Mouse (Mus musculus) forebrain, postnatal 0 days (tissue): ENCODE data around the gene Bspry. TPM values are rescaled to one million over a fixed set of nuclear protein-coding genes. Genes with fewer than 3 reads are reported as not detected.

Experiments used
- ATAC-seq: fragments of 200-750 bp; cut with Nextera tagmentation; 2 replicates; pipeline ENCODE4 v1.8.0; 2017; ENCODE audit warnings: mild to moderate bottlenecking, moderate library complexity
- DNase-seq: peaks from one replicate; pipeline ENCODE4 v3.0.0-alpha.2; 2015
- H3K27ac ChIP-seq: fragments of 300-500 bp; sonication (generic); 2 replicates; pipeline ENCODE4 v1.5.1; 2014; ENCODE audit warnings: low read depth, mild to moderate bottlenecking, antibody characterized with exemption, low read length, moderate library complexity, mixed read lengths
- H3K27me3 ChIP-seq: fragments of 300-500 bp; sonication (generic); 2 replicates; pipeline ENCODE4 v1.6.1; 2014; ENCODE audit warnings: mild to moderate bottlenecking, low read length, mixed read lengths; ENCODE audit not compliant: insufficient read depth
- H3K36me3 ChIP-seq: fragments of 300-500 bp; sonication (generic); 2 replicates; pipeline ENCODE4 v1.6.1; 2014; ENCODE audit warnings: mild to moderate bottlenecking, moderate library complexity; ENCODE audit not compliant: insufficient read depth
- H3K4me1 ChIP-seq: fragments of 300-500 bp; sonication (generic); 2 replicates; pipeline ENCODE4 v1.6.1; 2014; ENCODE audit warnings: antibody characterized with exemption; ENCODE audit not compliant: insufficient read depth
- H3K4me2 ChIP-seq: fragments of 300-500 bp; sonication (generic); 2 replicates; pipeline ENCODE4 v1.6.1; 2014; ENCODE audit warnings: low read depth, mild to moderate bottlenecking, moderate library complexity
- H3K4me3 ChIP-seq: fragments of 300-500 bp; sonication (generic); 2 replicates; pipeline ENCODE4 v1.5.1; 2014; ENCODE audit warnings: low read depth, low read length, mixed read lengths
- H3K9ac ChIP-seq: fragments of 300-500 bp; sonication (generic); 2 replicates; pipeline ENCODE4 v1.6.1; 2014; ENCODE audit warnings: mild to moderate bottlenecking
- H3K9me3 ChIP-seq: fragments of 300-500 bp; sonication (generic); 2 replicates; pipeline ENCODE4 v1.6.1; 2016; ENCODE audit warnings: low read length
- CTCF ChIP-seq: sonication (generic); IDR thresholded peaks from 2 replicates; pipeline ENCODE4 v1.5.1; 2016; ENCODE audit warnings: antibody characterized with exemption, control low read depth, low read depth
- WGBS: fragments of 180-500 bp; shearing (Covaris S2); extraction: QIAGEN DNeasy Blood & Tissue Kit; methylation state at CpG from one replicate; pipeline ENCODE4 v1.1.7; 2014; 5-methylcytosine and 5-hydroxymethylcytosine counted together
- polyA plus RNA-seq: library from polyadenylated mRNA; unstranded; fragments of >200 nt; fragmentation: Nextera tagmentation; extraction: Ambion mirVana; gene quantifications from 2 replicates; pipeline ENCODE4 v1.2.1, GENCODE M21; 2015
- total RNA-seq: library from RNA; depleted of rRNA; stranded (reverse); fragments of >200 nt; gene quantifications from 2 replicates; pipeline ENCODE4 v1.2.3, GENCODE M21; 2014

The Bspry gene
- total and polyA plus RNA-seq, 2 experiments from 2014 or later: 0.51 to 0.86 TPM

DNA sequence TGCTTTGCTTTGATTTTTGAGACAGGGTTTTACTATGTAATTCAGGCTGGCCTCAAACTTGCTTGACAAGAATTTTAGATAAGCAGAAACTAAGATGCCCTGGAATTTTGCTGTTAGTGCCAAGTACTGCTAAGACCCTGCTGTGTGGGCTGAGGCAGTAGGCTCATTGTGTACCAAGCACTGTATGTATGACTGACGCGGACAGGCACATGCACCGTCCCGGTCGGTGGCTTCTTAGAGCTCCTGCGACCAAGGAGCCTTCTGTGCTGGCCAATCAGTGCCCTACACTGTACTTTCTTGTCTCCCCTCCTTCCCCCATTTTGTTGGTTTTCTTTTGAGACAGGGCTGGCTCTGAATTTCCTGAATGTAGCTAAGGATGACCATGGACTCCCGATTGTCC lies 35.1 kb downstream of the Bspry start:
- WGBS: 82% methylated on average over 7 of the region's 7 CpGs
- peaks cover 35% of the 10 kb centered on the region for H3K36me3 ChIP-seq

DNA sequence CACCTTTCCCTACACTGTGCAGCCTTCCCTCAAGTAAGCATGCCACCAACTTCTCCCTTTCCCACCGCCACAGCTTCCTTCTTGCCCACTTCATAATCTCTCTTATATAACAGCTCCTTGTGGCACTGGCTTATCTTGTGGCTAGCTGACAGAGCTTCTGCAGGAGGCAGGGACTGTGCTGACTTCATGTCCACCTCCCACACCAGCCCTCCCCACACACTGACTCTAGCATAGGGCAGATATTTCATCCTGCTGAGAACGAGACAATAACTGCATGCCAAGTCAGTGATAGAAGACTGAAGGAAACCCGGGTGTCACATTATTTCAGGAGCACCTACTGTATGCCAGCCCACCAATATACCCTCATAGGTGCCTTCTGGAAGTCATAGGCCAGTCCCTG lies 35.6 kb downstream of the Bspry start:
- no peak for TF ChIP-seq CTCF
- DNase-seq: no peak
- 87% methylated on average over 3 of the region's 3 CpGs for WGBS

More for the DNA sequence above, 35.1 kb downstream of the Bspry start:
- Histone ChIP-seq H3K9me3 (no peaks in the 10 kb centered on the region), H3K27ac (no peak overlapping the region), H3K4me1 (peaks cover 7% of the 10 kb centered on the region; the same call in 1 of the 2 replicates), H3K27me3 (no peaks in the 10 kb centered on the region), H3K9ac (no peak overlapping the region), H3K4me2 (no peak overlapping the region), H3K4me3 (no peak overlapping the region)
- no peak for TF ChIP-seq CTCF
- no peak for ATAC-seq
- no peak for DNase-seq

DNA sequence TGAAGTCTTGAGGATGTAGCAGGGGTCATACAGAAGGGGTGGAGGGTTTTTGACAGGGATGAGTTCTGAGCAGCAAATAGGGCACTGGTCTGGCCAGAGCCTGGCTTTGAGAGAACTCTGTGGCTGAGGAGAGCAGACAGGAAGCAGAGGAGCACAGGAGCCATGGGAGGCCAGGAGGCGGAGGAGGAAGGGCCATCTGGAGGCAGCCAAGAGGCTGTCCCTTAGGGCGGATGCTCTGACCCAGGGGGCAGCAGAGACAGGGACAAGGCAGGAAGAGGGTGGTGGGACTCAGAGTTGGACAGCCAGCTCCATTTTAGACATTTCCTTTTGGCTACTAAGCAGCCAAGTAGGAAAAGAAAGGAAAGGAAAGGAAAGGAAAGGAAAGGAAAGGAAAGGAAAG lies 36.2 kb downstream of the Bspry start:
- TF ChIP-seq CTCF: no peak
- ATAC-seq (no peak), DNase-seq (no peak)
- H3K9me3 ChIP-seq: no peaks in the 10 kb centered on the region
- H3K27ac ChIP-seq: no peak overlapping the region
- no peak overlapping the region for H3K9ac ChIP-seq
- H3K4me1 ChIP-seq: peaks cover 7% of the 10 kb centered on the region; the same call in 1 of the 2 replicates
- no peak overlapping the region for H3K4me2 ChIP-seq
- no peaks in the 10 kb centered on the region for H3K27me3 ChIP-seq
- H3K4me3 ChIP-seq: no peak overlapping the region
- WGBS: 60% methylated on average over 2 of the region's 2 CpGs
- peaks cover 25% of the 10 kb centered on the region for H3K36me3 ChIP-seq

More for the DNA sequence above, 35.6 kb downstream of the Bspry start:
- no peak overlapping the region for H3K4me3 ChIP-seq
- no peak overlapping the region for H3K4me2 ChIP-seq
- no peak for ATAC-seq
- peaks cover 30% of the 10 kb centered on the region for H3K36me3 ChIP-seq
- no peaks in the 10 kb centered on the region for H3K9me3 ChIP-seq
- no peak overlapping the region for H3K27ac ChIP-seq
- peaks cover 7% of the 10 kb centered on the region; the same call in 1 of the 2 replicates for H3K4me1 ChIP-seq
- no peaks in the 10 kb centered on the region for H3K27me3 ChIP-seq
- no peak overlapping the region for H3K9ac ChIP-seq

DNA sequence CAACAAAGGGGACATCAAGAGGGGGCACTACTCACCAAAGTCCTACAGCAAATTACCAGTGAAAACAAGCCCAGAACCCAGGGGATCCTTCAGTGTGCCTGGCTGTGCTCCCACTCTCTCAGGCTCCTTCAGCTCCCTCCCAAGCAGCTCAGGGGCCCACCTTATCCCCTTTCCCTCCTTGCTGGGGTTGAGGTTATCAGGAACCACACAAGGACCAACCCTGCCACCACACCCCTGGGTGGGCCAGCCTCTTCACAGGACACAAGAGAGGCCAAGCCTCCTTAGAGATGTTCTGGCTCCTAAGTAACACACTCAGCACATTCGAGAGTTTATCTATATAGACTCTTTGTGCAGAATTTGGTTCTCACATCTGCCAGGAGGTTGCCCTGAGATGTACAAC lies 36.7 kb downstream of the Bspry start:
- Histone ChIP-seq H3K27me3 (no peaks in the 10 kb centered on the region), H3K9me3 (no peaks in the 10 kb centered on the region), H3K4me2 (no peak overlapping the region), H3K36me3 (peaks cover 20% of the 10 kb centered on the region), H3K4me1 (peaks cover 7% of the 10 kb centered on the region; the same call in 1 of the 2 replicates), H3K4me3 (no peak overlapping the region), H3K9ac (no peak overlapping the region), H3K27ac (no peak overlapping the region)
- no peak for TF ChIP-seq CTCF
- WGBS: 77% methylated on average over 1 of the region's 1 CpGs
- DNase-seq: no peak
- ATAC-seq: no peak

DNA sequence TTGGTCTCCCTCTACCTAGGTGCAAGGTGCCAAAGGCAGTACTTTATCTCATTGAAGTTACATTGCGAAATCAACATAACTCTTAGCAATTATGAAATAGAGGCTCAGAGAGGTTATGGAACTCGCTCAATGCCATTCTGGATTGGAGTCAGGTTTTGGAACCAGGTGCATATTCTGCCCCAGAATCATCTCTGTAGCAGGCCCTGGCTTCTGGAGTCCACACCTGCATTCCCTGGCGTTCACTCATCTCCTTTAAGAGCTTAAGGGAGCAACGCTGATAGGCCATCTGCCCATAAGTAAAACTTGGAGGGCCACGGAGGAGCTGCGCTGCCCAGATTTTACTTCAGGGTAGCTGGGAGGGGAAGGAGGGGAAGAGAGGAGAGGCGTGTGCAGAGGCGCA lies 37.2 kb downstream of the Bspry start:
- no peak for TF ChIP-seq CTCF
- ATAC-seq: no peak
- no peak overlapping the region for H3K4me2 ChIP-seq
- H3K27me3 ChIP-seq: no peaks in the 10 kb centered on the region
- H3K4me3 ChIP-seq: no peak overlapping the region
- peaks cover 16% of the 10 kb centered on the region for H3K36me3 ChIP-seq
- DNase-seq: no peak
- 91% methylated on average over 8 of the region's 8 CpGs for WGBS
- H3K9me3 ChIP-seq: no peaks in the 10 kb centered on the region
- H3K4me1 ChIP-seq: peaks cover 7% of the 10 kb centered on the region; the same call in 1 of the 2 replicates
- no peak overlapping the region for H3K9ac ChIP-seq
- H3K27ac ChIP-seq: no peak overlapping the region

DNA sequence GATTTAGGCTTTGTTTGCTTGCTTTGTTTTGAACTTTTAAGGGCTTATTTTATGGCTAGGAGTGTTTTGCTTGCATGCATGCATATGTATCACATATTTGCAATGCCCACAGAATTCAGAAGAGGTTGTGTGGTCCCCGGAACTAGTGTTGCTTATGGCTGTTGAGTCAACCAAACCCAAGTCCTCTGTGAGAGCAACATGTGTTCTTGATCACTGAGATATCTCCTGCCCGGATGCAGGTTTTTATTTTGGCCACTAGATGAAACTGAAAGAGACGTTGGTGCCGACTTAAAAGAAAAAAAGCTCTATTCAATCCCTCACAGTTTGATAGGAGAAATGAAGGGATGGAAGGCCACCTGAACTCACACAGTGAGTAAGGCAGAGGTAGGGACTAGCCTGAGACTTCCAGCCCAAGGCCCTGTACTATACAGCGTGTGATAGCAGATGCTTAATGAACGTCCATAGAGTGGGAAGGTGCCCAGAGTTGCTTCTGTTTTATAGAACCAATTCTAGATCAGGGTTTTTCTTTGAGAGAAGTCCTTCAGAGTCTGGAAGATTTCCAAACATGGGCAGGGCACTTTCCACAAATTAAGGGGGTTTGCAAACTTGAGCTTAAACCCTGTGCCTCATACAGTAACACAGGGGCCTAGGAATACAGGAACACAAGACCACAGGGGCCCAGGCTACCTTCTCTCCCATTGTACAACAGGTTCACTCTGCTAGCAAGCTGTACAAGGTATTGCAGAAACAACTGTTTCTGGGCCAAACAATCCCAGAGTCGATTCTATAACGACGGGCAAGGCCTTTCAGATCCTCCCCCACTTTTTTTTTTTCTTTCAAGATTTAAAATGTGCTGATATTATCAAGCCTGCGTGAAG lies 37.9 kb downstream of the Bspry start:
- no peak overlapping the region for H3K9ac ChIP-seq
- H3K36me3 ChIP-seq: peaks cover 8% of the 10 kb centered on the region
- H3K9me3 ChIP-seq: no peaks in the 10 kb centered on the region
- H3K4me1 ChIP-seq: peaks cover 7% of the 10 kb centered on the region; the same call in 1 of the 2 replicates
- no peak overlapping the region for H3K27ac ChIP-seq
- DNase-seq (no peak), ATAC-seq (no peak)
- no peak for TF ChIP-seq CTCF
- no peaks in the 10 kb centered on the region for H3K27me3 ChIP-seq
- WGBS: 77% methylated on average over 10 of the region's 10 CpGs
- H3K4me3 ChIP-seq: no peak overlapping the region
- no peak overlapping the region for H3K4me2 ChIP-seq

DNA sequence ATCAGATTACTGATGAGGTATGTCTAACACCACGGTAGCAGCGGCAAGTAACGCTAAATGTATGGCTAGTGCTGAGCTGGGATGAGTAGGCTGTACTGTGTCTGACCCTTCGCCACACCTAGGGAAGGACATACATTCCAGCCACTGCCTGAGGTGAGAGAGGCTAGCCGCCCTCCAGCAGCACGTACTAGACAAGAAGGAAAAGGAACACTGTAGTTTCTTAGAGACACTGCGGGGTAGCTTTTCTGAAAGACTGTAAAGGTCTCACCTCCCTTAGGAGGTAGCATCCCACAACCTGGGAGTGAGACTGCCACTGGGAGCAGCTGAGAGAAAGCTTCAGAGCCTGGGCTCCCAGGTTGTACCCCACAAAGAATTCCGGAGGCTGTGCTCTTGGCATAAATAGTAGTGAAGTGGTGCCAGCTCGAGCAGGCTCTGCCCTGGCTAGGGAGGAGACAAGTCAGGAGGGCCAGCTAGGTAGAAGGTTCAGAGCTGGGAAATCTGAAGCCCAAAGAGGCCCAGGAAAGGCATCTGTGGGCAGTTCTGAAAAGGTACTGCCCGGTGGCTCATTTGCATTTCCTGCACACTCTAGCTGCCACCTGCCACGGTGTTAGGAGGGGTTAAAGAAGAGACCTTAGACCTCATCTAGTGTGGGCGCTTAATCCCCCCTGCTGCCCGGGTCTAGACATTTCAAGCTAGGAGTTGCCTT lies 38.7 kb downstream of the Bspry start:
- no peak for TF ChIP-seq CTCF
- peaks cover under 1% of the 10 kb centered on the region; the same call in 1 of the 2 replicates for H3K36me3 ChIP-seq
- H3K4me3 ChIP-seq: peak overlapping the region; percentile 59
- 0 out of 2 replicates have a peak overlapping the region, but pooled peaks have one; percentile 9 for H3K27ac ChIP-seq
- ATAC-seq (no peak), DNase-seq (no peak)
- peaks cover 7% of the 10 kb centered on the region; the same call in 1 of the 2 replicates for H3K4me1 ChIP-seq
- no peaks in the 10 kb centered on the region for H3K27me3 ChIP-seq
- H3K4me2 ChIP-seq: peak overlapping the region; percentile 72
- H3K9ac ChIP-seq: peak overlapping the region; percentile 68; the same call in 1 of the 2 replicates
- 49% methylated on average over 13 of the region's 13 CpGs for WGBS
- no peaks in the 10 kb centered on the region for H3K9me3 ChIP-seq
